Mouse (Mus musculus): Measurements from ENCODE around the gene Lix1l.

DNA sequence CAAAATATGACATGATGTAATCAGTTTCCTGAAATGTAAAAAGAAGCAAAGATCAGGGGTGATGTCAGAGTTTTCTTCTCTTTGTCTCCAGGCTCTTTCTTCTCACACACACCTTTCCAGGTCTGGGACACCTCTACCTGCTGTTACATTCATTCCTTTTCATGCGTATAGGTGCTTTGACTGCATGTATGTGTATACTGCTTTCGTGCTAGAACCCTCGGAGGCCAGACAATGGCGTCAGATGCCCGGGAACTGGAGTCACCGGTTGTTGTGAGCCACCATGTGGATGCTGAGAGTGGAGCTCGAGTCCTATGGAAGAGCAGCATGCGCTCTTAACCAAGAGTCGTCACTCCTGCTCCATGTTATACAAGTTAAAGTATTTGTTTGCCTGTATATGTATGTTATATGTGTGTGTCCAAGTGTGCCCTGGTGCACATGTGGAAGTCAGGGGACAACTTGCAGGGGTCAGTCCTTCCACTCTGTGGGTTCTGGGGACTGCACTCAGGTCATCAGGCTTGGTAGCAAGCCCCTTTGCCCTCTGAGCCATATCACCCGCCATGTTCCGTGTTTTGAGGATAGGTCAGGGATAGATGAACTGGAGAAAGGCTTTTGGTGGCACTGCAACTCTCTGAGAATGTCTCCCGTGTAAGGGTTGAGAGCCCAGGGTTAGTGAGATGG is 22.2 kb upstream of the Lix1l start:
- TF ChIP-seq POLR2A (IDR thresholded peaks at IDR 0.05; ENCODE audit: control insufficient read depth, extremely low read depth, insufficient read depth, low read length, poor library complexity) (no peak), CTCF (IDR thresholded peaks at IDR 0.05; ENCODE audit: borderline replicate concordance, control insufficient read depth, extremely low read depth, insufficient read depth, low read length, poor library complexity) (no peak)
